8 mouse cellular contexts compared by ENCODE assay signal in the genomic region with DNA sequence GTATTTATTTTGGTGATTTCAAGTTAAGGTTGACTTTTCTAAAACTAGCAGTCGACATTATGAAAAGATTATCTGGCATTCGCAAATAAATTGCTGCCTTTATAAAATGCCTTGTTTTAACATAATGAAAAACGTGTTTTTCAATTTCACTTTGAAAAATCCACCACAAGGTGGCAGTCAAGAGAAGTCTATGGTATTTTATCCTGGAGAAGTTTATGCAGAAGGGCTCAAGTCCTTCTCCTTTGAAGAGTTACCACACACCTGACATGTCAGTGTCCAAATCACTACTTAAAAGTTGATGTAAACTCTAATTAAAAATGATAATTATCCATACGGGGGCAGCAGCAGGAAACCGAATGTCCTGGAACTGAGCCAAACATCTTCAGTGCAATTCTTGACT.
DNase-seq lines count a peak whose midpoint lies in the region; ATAC-seq and TF ChIP-seq lines count a peak whose summit lies in the region.

No protein-coding gene starts in this region.

- H3K4me3 ChIP-seq in intestine, postnatal 0 days (ENCODE audit: low read depth, low read length), result no peak overlapping the region
- no peak overlapping the region for H3K4me3 ChIP-seq in intestine, embryonic 15.5 days (replicated peaks)
- H3K4me3 ChIP-seq in stomach, postnatal 0 days (ENCODE audit: low read depth, low read length), result no peak overlapping the region
- no peak overlapping the region for H3K4me3 ChIP-seq in hindbrain, embryonic 12.5 days

- H3K36me3 ChIP-seq in intestine, postnatal 0 days (ENCODE audit: control insufficient read depth, insufficient read depth), result no peaks in the 10 kb centered on the region
- H3K36me3 ChIP-seq in intestine, embryonic 15.5 days, result no peaks in the 10 kb centered on the region
- H3K36me3 ChIP-seq in stomach, postnatal 0 days (ENCODE audit: control insufficient read depth, insufficient read depth, low read length), result no peaks in the 10 kb centered on the region
- H3K36me3 ChIP-seq in hindbrain, embryonic 12.5 days, result no peaks in the 10 kb centered on the region

- POLR2A ChIA-PET in Patski (lab: Charles Lee), result no interaction called here

- no peaks in the 10 kb centered on the region for H3K9me3 ChIP-seq in intestine, postnatal 0 days (ENCODE audit: control insufficient read depth)
- no peaks in the 10 kb centered on the region for H3K9me3 ChIP-seq in intestine, embryonic 15.5 days
- H3K9me3 ChIP-seq in stomach, postnatal 0 days (ENCODE audit: control insufficient read depth, low read length), result no peaks in the 10 kb centered on the region
- H3K9me3 ChIP-seq in hindbrain, embryonic 12.5 days (replicated peaks), result no peaks in the 10 kb centered on the region

- CTCF ChIA-PET in Patski (lab: Charles Lee), result no interaction called here

- H3K4me1 ChIP-seq in intestine, postnatal 0 days (replicated peaks; ENCODE audit: control insufficient read depth, insufficient read depth, low read length), result no peaks in the 10 kb centered on the region
- no peaks in the 10 kb centered on the region for H3K4me1 ChIP-seq in intestine, embryonic 15.5 days (replicated peaks)
- no peaks in the 10 kb centered on the region for H3K4me1 ChIP-seq in stomach, postnatal 0 days (replicated peaks; ENCODE audit: control insufficient read depth, insufficient read depth)
- H3K4me1 ChIP-seq in hindbrain, embryonic 12.5 days, result no peaks in the 10 kb centered on the region

- H3K4me2 ChIP-seq in intestine, postnatal 0 days (replicated peaks; ENCODE audit: low read depth), result no peak overlapping the region
- H3K4me2 ChIP-seq in intestine, embryonic 15.5 days (replicated peaks), result no peak overlapping the region
- no peak overlapping the region for H3K4me2 ChIP-seq in stomach, postnatal 0 days (replicated peaks; ENCODE audit: low read depth)
- H3K4me2 ChIP-seq in hindbrain, embryonic 12.5 days (replicated peaks), result no peak overlapping the region

- no peak for ATAC-seq in intestine, postnatal 0 days
- ATAC-seq in intestine, embryonic 15.5 days, result no peak
- ATAC-seq in Patski, result no peak
- peak; percentile 58; the same call in 1 of the 2 replicates for ATAC-seq in granulocyte monocyte progenitor cell, adult 5-6 weeks (replicated peaks; ENCODE audit: poor library complexity, severe bottlenecking)
- ATAC-seq in stomach, postnatal 0 days (ENCODE audit: low FRiP score, low TSS enrichment), result no peak
- no peak for ATAC-seq in hindbrain, embryonic 12.5 days (ENCODE audit: low FRiP score)

- H3K27ac ChIP-seq in intestine, postnatal 0 days (ENCODE audit: low read depth, low read length), result no peak overlapping the region
- no peak overlapping the region for H3K27ac ChIP-seq in intestine, embryonic 15.5 days
- H3K27ac ChIP-seq in stomach, postnatal 0 days (replicated peaks), result no peak overlapping the region
- no peak overlapping the region for H3K27ac ChIP-seq in hindbrain, embryonic 12.5 days

- H3K27me3 ChIP-seq in intestine, postnatal 0 days (replicated peaks; ENCODE audit: control insufficient read depth, insufficient read depth, low read length), result no peaks in the 10 kb centered on the region
- no peaks in the 10 kb centered on the region for H3K27me3 ChIP-seq in intestine, embryonic 15.5 days (replicated peaks)
- no peaks in the 10 kb centered on the region for H3K27me3 ChIP-seq in Patski
- no peaks in the 10 kb centered on the region for H3K27me3 ChIP-seq in stomach, postnatal 0 days (ENCODE audit: control insufficient read depth, insufficient read depth, low read length)
- H3K27me3 ChIP-seq in hindbrain, embryonic 12.5 days, result no peaks in the 10 kb centered on the region

- H3K9ac ChIP-seq in intestine, postnatal 0 days (ENCODE audit: low read depth, low read length), result no peak overlapping the region
- H3K9ac ChIP-seq in intestine, embryonic 15.5 days, result no peak overlapping the region
- no peak overlapping the region for H3K9ac ChIP-seq in stomach, postnatal 0 days (ENCODE audit: low read length)
- no peak overlapping the region for H3K9ac ChIP-seq in hindbrain, embryonic 12.5 days

- DNase-seq in A20 (ENCODE audit: low read depth, low spot score) (peak; percentile 61), Patski (ENCODE audit: low read depth, low spot score) (no peak)
- no peak for DNase-seq in stomach, postnatal 0 days (ENCODE audit: low spot score)
- no peak for DNase-seq in urinary bladder, postnatal 4 days (ENCODE audit: low spot score in 2 of 2)

- in situ Hi-C loops in Patski (cut with MboI; ENCODE audit: low pct_unique_long_range_greater_than_20kb), result no loop called here

- 11% methylated on average over 5 of the region's 5 CpGs for WGBS in intestine, postnatal 0 days
- WGBS in intestine, embryonic 15.5 days, result 14% methylated on average over 5 of the region's 5 CpGs
- WGBS in stomach, postnatal 0 days, result 10% methylated on average over 5 of the region's 5 CpGs
- WGBS in hindbrain, embryonic 12.5 days, result 18% methylated on average over 5 of the region's 5 CpGs

- TF ChIP-seq CTCF in intestine, postnatal 0 days (IDR thresholded peaks at IDR 0.05; ENCODE audit: low read depth), result peak; percentile 72
- peak; percentile 59 for TF ChIP-seq CTCF in Patski (IDR thresholded peaks at IDR 0.05)
- peak; percentile 74 for TF ChIP-seq CTCF in stomach, postnatal 0 days (IDR thresholded peaks at IDR 0.05; ENCODE audit: low read depth)

- TF ChIP-seq EP300 in stomach, postnatal 0 days (optimal IDR thresholded peaks at IDR 0.05), result no peak
